Mouse (Mus musculus) liver, embryonic 15.5 days (tissue): ENCODE results near the gene Sepsecs. TPM values are rescaled to one million over a fixed set of nuclear protein-coding genes. Genes with fewer than 3 reads are reported as not detected.

Experiments
- ATAC-seq: fragments of 200-750 bp; cut with Nextera tagmentation; 2 replicates; pipeline ENCODE4 v1.8.0; 2017; ENCODE audit warnings: moderate number of reproducible peaks, mild to moderate bottlenecking, moderate library complexity; ENCODE audit not compliant: insufficient read depth
- H3K27ac ChIP-seq: fragments of 300-500 bp; sonication (generic); replicated peaks from 2 replicates; pipeline ENCODE4 v1.5.1; 2015; ENCODE audit warnings: mild to moderate bottlenecking, inconsistent platforms
- H3K27me3 ChIP-seq: fragments of 300-500 bp; sonication (generic); 2 replicates; pipeline ENCODE4 v1.6.1; 2015; ENCODE audit warnings: mild to moderate bottlenecking, inconsistent platforms
- H3K36me3 ChIP-seq: fragments of 300-500 bp; sonication (generic); replicated peaks from 2 replicates; pipeline ENCODE4 v1.6.1; 2015; ENCODE audit warnings: moderate library complexity, mild to moderate bottlenecking, inconsistent platforms
- H3K4me1 ChIP-seq: fragments of 300-500 bp; sonication (generic); replicated peaks from 2 replicates; pipeline ENCODE4 v1.6.1; 2015; ENCODE audit warnings: inconsistent platforms
- H3K4me2 ChIP-seq: fragments of 300-500 bp; sonication (generic); 2 replicates; pipeline ENCODE4 v1.6.1; 2015; ENCODE audit warnings: moderate library complexity, mild to moderate bottlenecking, inconsistent platforms
- H3K4me3 ChIP-seq: fragments of 300-500 bp; sonication (generic); replicated peaks from 2 replicates; pipeline ENCODE4 v1.5.1; 2015; ENCODE audit warnings: mild to moderate bottlenecking, inconsistent platforms
- H3K9ac ChIP-seq: fragments of 300-500 bp; sonication (generic); 2 replicates; pipeline ENCODE4 v1.6.1; 2015; ENCODE audit warnings: moderate library complexity, mild to moderate bottlenecking, inconsistent platforms
- H3K9me3 ChIP-seq: fragments of 300-500 bp; sonication (generic); replicated peaks from 2 replicates; pipeline ENCODE4 v1.6.1; 2016; ENCODE audit warnings: inconsistent platforms
- WGBS: fragments of 180-500 bp; shearing (Covaris S2); methylation state at CpG from one replicate; pipeline ENCODE4 v1.1.7; 2015; ENCODE audit warnings: mixed read lengths; ENCODE audit not compliant: insufficient replicate concordance; 5-methylcytosine and 5-hydroxymethylcytosine counted together
- polyA plus RNA-seq: library from polyadenylated mRNA; unstranded; fragments of >200 nt; fragmentation: Nextera tagmentation; extraction: Ambion mirVana; gene quantifications from 2 replicates; pipeline ENCODE4 v1.2.1, GENCODE M21; 2015

Sepsecs gene
- polyA plus RNA-seq, 1 experiment from 2014 or later = 7.8 TPM

GRCm38 (mm10) chr5:52677126-52677525, 7.6 kb upstream of the Sepsecs start:
- Histone ChIP-seq H3K9ac (no peak overlapping the region), H3K9me3 (no peaks in the 10 kb centered on the region), H3K36me3 (no peaks in the 10 kb centered on the region), H3K4me1 (no peaks in the 10 kb centered on the region; the same call in 1 of the 2 replicates), H3K4me2 (no peak overlapping the region), H3K27ac (no peak overlapping the region), H3K27me3 (peaks cover 21% of the 10 kb centered on the region), H3K4me3 (no peak overlapping the region)
- ATAC-seq = no peak
- 38% methylated on average over 3 of the region's 3 CpGs for WGBS

GRCm38 (mm10) chr5:52674384-52675069, 5.0 kb upstream of the Sepsecs start:
- ATAC-seq = no peak
- H3K9ac ChIP-seq = no peak overlapping the region
- WGBS = 63% methylated on average over 4 of the region's 4 CpGs

GRCm38 (mm10) chr5:52673341-52673740, 3.8 kb upstream of the Sepsecs start:
- Histone ChIP-seq H3K27me3 (peaks cover 27% of the 10 kb centered on the region), H3K27ac (no peak overlapping the region), H3K9ac (no peak overlapping the region), H3K36me3 (no peaks in the 10 kb centered on the region), H3K4me3 (no peak overlapping the region), H3K4me2 (no peak overlapping the region), H3K4me1 (peaks cover 11% of the 10 kb centered on the region), H3K9me3 (no peaks in the 10 kb centered on the region)
- ATAC-seq = no peak
- 50% methylated on average over 9 of the region's 9 CpGs for WGBS

More at GRCm38 (mm10) chr5:52674384-52675069, 5.0 kb upstream of the Sepsecs start:
- Histone ChIP-seq H3K4me2 (no peak overlapping the region), H3K4me3 (no peak overlapping the region), H3K36me3 (no peaks in the 10 kb centered on the region), H3K9me3 (no peaks in the 10 kb centered on the region), H3K27me3 (peaks cover 27% of the 10 kb centered on the region), H3K4me1 (peaks cover 5% of the 10 kb centered on the region), H3K27ac (no peak overlapping the region)

- Histone ChIP-seq H3K4me1 (peaks cover 23% of the 10 kb centered on the region), H3K9ac (no peak overlapping the region), H3K4me2 (no peak overlapping the region), H3K36me3 (peaks cover 3% of the 10 kb centered on the region), H3K27ac (no peak overlapping the region), H3K27me3 (peaks cover 27% of the 10 kb centered on the region), H3K4me3 (no peak overlapping the region), H3K9me3 (no peaks in the 10 kb centered on the region)
- WGBS = 70% methylated on average over 3 of the region's 3 CpGs
- ATAC-seq = peak; percentile 17; the same call in 1 of the 2 replicates
Measured at GRCm38 (mm10) chr5:52670745-52671144, 1.2 kb upstream of the Sepsecs start.

- peaks cover 23% of the 10 kb centered on the region for H3K4me1 ChIP-seq
- ATAC-seq = no peak
- H3K4me3 ChIP-seq = no peak overlapping the region
- H3K4me2 ChIP-seq = no peak overlapping the region
- H3K9ac ChIP-seq = no peak overlapping the region
- peaks cover 26% of the 10 kb centered on the region for H3K36me3 ChIP-seq
- no peaks in the 10 kb centered on the region for H3K9me3 ChIP-seq
- H3K27me3 ChIP-seq = peaks cover 2% of the 10 kb centered on the region; the same call in 1 of the 2 replicates
- WGBS = 72% methylated on average over 3 of the region's 3 CpGs
- no peak overlapping the region for H3K27ac ChIP-seq
Measured at GRCm38 (mm10) chr5:52666766-52667165, 2.7 kb downstream of the Sepsecs start.

- WGBS = 46% methylated on average over 4 of the region's 4 CpGs
- H3K9ac ChIP-seq = no peak overlapping the region
- no peaks in the 10 kb centered on the region for H3K4me1 ChIP-seq
- no peaks in the 10 kb centered on the region for H3K9me3 ChIP-seq
- no peak overlapping the region for H3K4me3 ChIP-seq
- no peak overlapping the region for H3K27ac ChIP-seq
- ATAC-seq = no peak
- no peak overlapping the region for H3K4me2 ChIP-seq
- no peaks in the 10 kb centered on the region for H3K27me3 ChIP-seq
- peaks cover 52% of the 10 kb centered on the region for H3K36me3 ChIP-seq
Measured at GRCm38 (mm10) chr5:52657957-52658356, 11.6 kb downstream of the Sepsecs start.

- H3K9me3 ChIP-seq = no peaks in the 10 kb centered on the region
- H3K27me3 ChIP-seq = no peaks in the 10 kb centered on the region
- no peak overlapping the region for H3K27ac ChIP-seq
- no peak overlapping the region for H3K4me2 ChIP-seq
- WGBS = 64% methylated on average over 5 of the region's 5 CpGs
- no peaks in the 10 kb centered on the region for H3K4me1 ChIP-seq
- H3K36me3 ChIP-seq = peaks cover 55% of the 10 kb centered on the region
- no peak for ATAC-seq
- H3K4me3 ChIP-seq = no peak overlapping the region
- H3K9ac ChIP-seq = no peak overlapping the region
Measured at GRCm38 (mm10) chr5:52657336-52657735, 12.2 kb downstream of the Sepsecs start.

GRCm38 (mm10) chr5:52655992-52656391, 13.5 kb downstream of the Sepsecs start:
- H3K27ac ChIP-seq = no peak overlapping the region
- H3K4me3 ChIP-seq = no peak overlapping the region
- WGBS = 81% methylated on average over 8 of the region's 8 CpGs
- H3K36me3 ChIP-seq = peaks cover 57% of the 10 kb centered on the region
- H3K9me3 ChIP-seq = no peaks in the 10 kb centered on the region
- no peak overlapping the region for H3K4me2 ChIP-seq
- no peaks in the 10 kb centered on the region for H3K27me3 ChIP-seq
- ATAC-seq = no peak
- no peak overlapping the region for H3K9ac ChIP-seq
- no peaks in the 10 kb centered on the region for H3K4me1 ChIP-seq

- Histone ChIP-seq H3K9ac (no peak overlapping the region), H3K4me3 (no peak overlapping the region), H3K4me1 (no peaks in the 10 kb centered on the region), H3K27ac (no peak overlapping the region), H3K27me3 (no peaks in the 10 kb centered on the region), H3K36me3 (peaks cover 54% of the 10 kb centered on the region), H3K4me2 (no peak overlapping the region), H3K9me3 (no peaks in the 10 kb centered on the region)
- WGBS = 81% methylated on average over 5 of the region's 5 CpGs
- ATAC-seq = no peak
Measured at GRCm38 (mm10) chr5:52654961-52655360, 14.5 kb downstream of the Sepsecs start.

- no peak overlapping the region for H3K27ac ChIP-seq
- no peaks in the 10 kb centered on the region for H3K9me3 ChIP-seq
- ATAC-seq = no peak
- H3K4me1 ChIP-seq = no peaks in the 10 kb centered on the region
- no peak overlapping the region for H3K4me2 ChIP-seq
- H3K36me3 ChIP-seq = peaks cover 44% of the 10 kb centered on the region
- H3K27me3 ChIP-seq = no peaks in the 10 kb centered on the region
- H3K9ac ChIP-seq = no peak overlapping the region
- WGBS = 78% methylated on average over 7 of the region's 7 CpGs
- H3K4me3 ChIP-seq = no peak overlapping the region
Measured at GRCm38 (mm10) chr5:52652606-52653005, 16.9 kb downstream of the Sepsecs start.

GRCm38 (mm10) chr5:52652086-52652485, 17.4 kb downstream of the Sepsecs start:
- Histone ChIP-seq H3K4me2 (no peak overlapping the region), H3K36me3 (peaks cover 40% of the 10 kb centered on the region), H3K9ac (no peak overlapping the region), H3K9me3 (no peaks in the 10 kb centered on the region), H3K4me1 (no peaks in the 10 kb centered on the region), H3K27me3 (no peaks in the 10 kb centered on the region), H3K27ac (no peak overlapping the region), H3K4me3 (no peak overlapping the region)
- 89% methylated on average over 1 of the region's 1 CpGs for WGBS
- ATAC-seq = no peak
